Mouse (Mus musculus): ENCODE measurements at regions not wholly inside any gene's neighbourhood (a gene's known extent, or its start where the extent isn't known, plus 50 kb on each side); places are given as distances from the start of the nearest gene placed in this dataset.

GRCm38 (mm10) chr14:111212929-111213657, 458.1 kb upstream of the Slitrk6 start:
- no peaks in the 10 kb centered on the region; the same call in 1 of the 2 replicates for H3K4me1 ChIP-seq (ENCODE audit: control insufficient read depth, insufficient read depth, low read length)
- ATAC-seq, result no peak
- H3K9ac ChIP-seq (ENCODE audit: low read depth, low read length), result no peak overlapping the region
- no peaks in the 10 kb centered on the region for H3K27me3 ChIP-seq (ENCODE audit: control insufficient read depth, insufficient read depth, low read depth, low read length)
- H3K4me2 ChIP-seq (ENCODE audit: low read length), result no peak overlapping the region
- no peak overlapping the region for H3K27ac ChIP-seq (ENCODE audit: low read length)
- 79% methylated on average over 4 of the region's 4 CpGs for WGBS
- H3K4me3 ChIP-seq (ENCODE audit: low read depth, low read length), result no peak overlapping the region
- H3K9me3 ChIP-seq (replicated peaks; ENCODE audit: control insufficient read depth, low read length, poor library complexity, severe bottlenecking), result no peaks in the 10 kb centered on the region
- no peaks in the 10 kb centered on the region for H3K36me3 ChIP-seq (ENCODE audit: control insufficient read depth, insufficient read depth, low read length)

GRCm38 (mm10) chr14:111226926-111227325, 448.0 kb upstream of the Slitrk5 start:
- Histone ChIP-seq H3K9me3 (replicated peaks; ENCODE audit: control insufficient read depth, low read length, poor library complexity, severe bottlenecking) (no peaks in the 10 kb centered on the region), H3K27ac (ENCODE audit: low read length) (no peak overlapping the region), H3K36me3 (ENCODE audit: control insufficient read depth, insufficient read depth, low read length) (no peaks in the 10 kb centered on the region), H3K9ac (ENCODE audit: low read depth, low read length) (no peak overlapping the region), H3K4me3 (ENCODE audit: low read depth, low read length) (no peak overlapping the region), H3K4me1 (ENCODE audit: control insufficient read depth, insufficient read depth, low read length) (no peaks in the 10 kb centered on the region), H3K27me3 (ENCODE audit: control insufficient read depth, insufficient read depth, low read depth, low read length) (no peaks in the 10 kb centered on the region), H3K4me2 (ENCODE audit: low read length) (no peak overlapping the region)
- ATAC-seq, result no peak
- WGBS, result 82% methylated on average over 6 of the region's 6 CpGs

DNA sequence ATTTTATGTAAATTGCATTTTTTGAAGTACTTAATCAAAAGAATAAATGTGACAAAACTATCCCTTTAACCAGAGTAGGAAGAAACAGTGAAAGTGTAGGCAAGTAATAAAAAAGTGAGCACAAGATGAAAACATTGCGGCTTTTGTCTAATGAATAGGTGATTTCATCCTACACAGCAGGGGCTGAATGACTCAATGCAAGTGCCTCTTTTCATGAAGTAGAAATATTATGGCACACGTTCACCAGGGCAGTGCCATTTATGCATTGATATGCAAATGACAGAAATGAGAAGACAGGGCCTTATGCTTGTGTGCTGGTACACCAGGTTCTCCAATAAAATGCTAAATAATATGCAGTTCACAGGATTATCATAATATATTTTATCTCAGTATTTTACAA, 435.8 kb upstream of the Slitrk5 start:
- no peak overlapping the region for H3K4me3 ChIP-seq (ENCODE audit: low read depth, low read length)
- H3K36me3 ChIP-seq (ENCODE audit: control insufficient read depth, insufficient read depth, low read length), result no peaks in the 10 kb centered on the region
- no peak overlapping the region for H3K9ac ChIP-seq (ENCODE audit: low read depth, low read length)
- no peak overlapping the region for H3K27ac ChIP-seq (ENCODE audit: low read length)
- no peaks in the 10 kb centered on the region for H3K4me1 ChIP-seq (ENCODE audit: control insufficient read depth, insufficient read depth, low read length)
- H3K27me3 ChIP-seq (ENCODE audit: control insufficient read depth, insufficient read depth, low read depth, low read length), result no peaks in the 10 kb centered on the region
- H3K4me2 ChIP-seq (ENCODE audit: low read length), result no peak overlapping the region
- WGBS, result 43% methylated on average over 2 of the region's 2 CpGs
- ATAC-seq, result no peak
- peaks cover 2% of the 10 kb centered on the region; the same call in 1 of the 2 replicates for H3K9me3 ChIP-seq (replicated peaks; ENCODE audit: control insufficient read depth, low read length, poor library complexity, severe bottlenecking)

DNA sequence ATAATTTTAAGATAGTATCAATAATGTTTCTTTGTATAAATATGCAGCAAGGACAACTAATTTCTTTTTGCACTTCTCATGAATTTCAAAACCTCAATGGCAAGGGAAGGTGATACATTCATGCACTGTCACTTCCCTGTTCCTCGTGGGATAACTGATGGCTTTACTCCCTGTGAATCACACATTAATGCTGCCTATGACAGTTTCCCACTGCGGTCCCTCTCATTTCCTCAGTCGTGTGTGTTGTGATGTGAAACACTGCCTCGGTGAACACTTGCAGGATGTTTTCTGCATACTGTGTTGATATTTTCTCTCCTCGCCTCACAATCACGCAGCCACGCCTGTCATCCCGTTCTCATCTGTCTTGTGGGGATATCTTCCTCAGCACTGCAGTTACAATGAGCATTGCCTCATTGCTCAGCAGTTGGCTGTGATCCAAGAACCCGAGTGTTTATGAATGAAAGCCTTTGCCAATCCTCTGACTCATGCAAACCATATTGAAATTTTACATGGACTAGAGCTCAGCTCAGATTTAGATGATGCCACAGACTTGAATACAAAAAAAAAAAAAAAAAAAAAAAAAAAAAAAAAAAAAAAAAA, 425.4 kb upstream of the Slitrk5 start:
- H3K36me3 ChIP-seq (ENCODE audit: control insufficient read depth, insufficient read depth, low read length), result no peaks in the 10 kb centered on the region

GRCm38 (mm10) chr14:111253190-111253589, 421.7 kb upstream of the Slitrk5 start:
- ATAC-seq, result no peak
- 12% methylated on average over 3 of the region's 3 CpGs for WGBS

More for the DNA sequence above, 425.4 kb upstream of the Slitrk5 start:
- H3K4me2 ChIP-seq (ENCODE audit: low read length), result peak overlapping the region; percentile 46
- H3K27ac ChIP-seq (ENCODE audit: low read length), result no peak overlapping the region
- H3K27me3 ChIP-seq (ENCODE audit: control insufficient read depth, insufficient read depth, low read depth, low read length), result no peaks in the 10 kb centered on the region
- no peaks in the 10 kb centered on the region for H3K4me1 ChIP-seq (ENCODE audit: control insufficient read depth, insufficient read depth, low read length)
- WGBS, result 33% methylated on average over 9 of the region's 9 CpGs
- peak overlapping the region; percentile 13 for H3K4me3 ChIP-seq (ENCODE audit: low read depth, low read length)
- no peak overlapping the region for H3K9ac ChIP-seq (ENCODE audit: low read depth, low read length)
- H3K9me3 ChIP-seq (replicated peaks; ENCODE audit: control insufficient read depth, low read length, poor library complexity, severe bottlenecking), result no peaks in the 10 kb centered on the region
- peak; percentile 94 for ATAC-seq

GRCm38 (mm10) chr14:111261696-111262095, 413.2 kb upstream of the Slitrk5 start:
- H3K4me3 ChIP-seq (ENCODE audit: low read depth, low read length), result no peak overlapping the region
- no peaks in the 10 kb centered on the region for H3K27me3 ChIP-seq (ENCODE audit: control insufficient read depth, insufficient read depth, low read depth, low read length)
- H3K4me1 ChIP-seq (ENCODE audit: control insufficient read depth, insufficient read depth, low read length), result no peaks in the 10 kb centered on the region
- ATAC-seq, result no peak
- H3K27ac ChIP-seq (ENCODE audit: low read length), result no peak overlapping the region
- H3K36me3 ChIP-seq (ENCODE audit: control insufficient read depth, insufficient read depth, low read length), result no peaks in the 10 kb centered on the region
- H3K9ac ChIP-seq (ENCODE audit: low read depth, low read length), result no peak overlapping the region
- H3K9me3 ChIP-seq (replicated peaks; ENCODE audit: control insufficient read depth, low read length, poor library complexity, severe bottlenecking), result no peaks in the 10 kb centered on the region
- no peak overlapping the region for H3K4me2 ChIP-seq (ENCODE audit: low read length)

More at GRCm38 (mm10) chr14:111253190-111253589, 421.7 kb upstream of the Slitrk5 start:
- no peaks in the 10 kb centered on the region for H3K4me1 ChIP-seq (ENCODE audit: control insufficient read depth, insufficient read depth, low read length)
- H3K4me3 ChIP-seq (ENCODE audit: low read depth, low read length), result no peak overlapping the region
- H3K9ac ChIP-seq (ENCODE audit: low read depth, low read length), result no peak overlapping the region
- no peaks in the 10 kb centered on the region for H3K27me3 ChIP-seq (ENCODE audit: control insufficient read depth, insufficient read depth, low read depth, low read length)
- H3K9me3 ChIP-seq (replicated peaks; ENCODE audit: control insufficient read depth, low read length, poor library complexity, severe bottlenecking), result no peaks in the 10 kb centered on the region
- H3K27ac ChIP-seq (ENCODE audit: low read length), result no peak overlapping the region
- no peak overlapping the region for H3K4me2 ChIP-seq (ENCODE audit: low read length)
- H3K36me3 ChIP-seq (ENCODE audit: control insufficient read depth, insufficient read depth, low read length), result no peaks in the 10 kb centered on the region

GRCm38 (mm10) chr14:111270239-111270638, 404.7 kb upstream of the Slitrk5 start:
- Histone ChIP-seq H3K4me2 (ENCODE audit: low read length) (no peak overlapping the region), H3K9ac (ENCODE audit: low read depth, low read length) (no peak overlapping the region), H3K9me3 (replicated peaks; ENCODE audit: control insufficient read depth, low read length, poor library complexity, severe bottlenecking) (no peaks in the 10 kb centered on the region), H3K27ac (ENCODE audit: low read length) (no peak overlapping the region), H3K4me3 (ENCODE audit: low read depth, low read length) (no peak overlapping the region), H3K36me3 (ENCODE audit: control insufficient read depth, insufficient read depth, low read length) (no peaks in the 10 kb centered on the region), H3K27me3 (ENCODE audit: control insufficient read depth, insufficient read depth, low read depth, low read length) (no peaks in the 10 kb centered on the region), H3K4me1 (ENCODE audit: control insufficient read depth, insufficient read depth, low read length) (no peaks in the 10 kb centered on the region)
- ATAC-seq, result no peak
- WGBS, result 71% methylated on average over 4 of the region's 4 CpGs

DNA sequence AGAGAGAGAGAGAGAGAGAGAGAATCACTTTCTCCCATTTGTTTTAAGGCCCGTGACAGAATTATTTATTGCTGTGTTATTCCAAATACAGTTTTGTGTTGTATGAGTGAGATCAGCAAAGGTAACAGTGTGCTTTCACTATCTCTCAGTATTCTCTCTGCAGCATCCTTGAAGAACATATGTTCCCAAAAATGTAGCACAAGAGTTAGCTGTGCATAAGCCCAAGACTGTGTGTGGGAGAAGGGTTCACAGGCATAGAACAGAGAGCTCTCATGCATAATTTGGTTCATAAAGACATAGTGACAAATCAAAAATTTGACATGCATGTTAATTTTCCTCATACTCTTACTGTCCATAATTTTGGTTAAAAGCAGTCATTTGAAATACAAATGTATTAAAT, 393.5 kb upstream of the Slitrk5 start:
- Histone ChIP-seq H3K9ac (ENCODE audit: low read depth, low read length) (no peak overlapping the region), H3K27me3 (ENCODE audit: control insufficient read depth, insufficient read depth, low read depth, low read length) (no peaks in the 10 kb centered on the region), H3K4me2 (ENCODE audit: low read length) (no peak overlapping the region), H3K4me3 (ENCODE audit: low read depth, low read length) (no peak overlapping the region), H3K4me1 (ENCODE audit: control insufficient read depth, insufficient read depth, low read length) (no peaks in the 10 kb centered on the region), H3K36me3 (ENCODE audit: control insufficient read depth, insufficient read depth, low read length) (no peaks in the 10 kb centered on the region), H3K9me3 (replicated peaks; ENCODE audit: control insufficient read depth, low read length, poor library complexity, severe bottlenecking) (no peaks in the 10 kb centered on the region), H3K27ac (ENCODE audit: low read length) (no peak overlapping the region)
- ATAC-seq, result no peak
- 90% methylated on average over 1 of the region's 1 CpGs for WGBS

DNA sequence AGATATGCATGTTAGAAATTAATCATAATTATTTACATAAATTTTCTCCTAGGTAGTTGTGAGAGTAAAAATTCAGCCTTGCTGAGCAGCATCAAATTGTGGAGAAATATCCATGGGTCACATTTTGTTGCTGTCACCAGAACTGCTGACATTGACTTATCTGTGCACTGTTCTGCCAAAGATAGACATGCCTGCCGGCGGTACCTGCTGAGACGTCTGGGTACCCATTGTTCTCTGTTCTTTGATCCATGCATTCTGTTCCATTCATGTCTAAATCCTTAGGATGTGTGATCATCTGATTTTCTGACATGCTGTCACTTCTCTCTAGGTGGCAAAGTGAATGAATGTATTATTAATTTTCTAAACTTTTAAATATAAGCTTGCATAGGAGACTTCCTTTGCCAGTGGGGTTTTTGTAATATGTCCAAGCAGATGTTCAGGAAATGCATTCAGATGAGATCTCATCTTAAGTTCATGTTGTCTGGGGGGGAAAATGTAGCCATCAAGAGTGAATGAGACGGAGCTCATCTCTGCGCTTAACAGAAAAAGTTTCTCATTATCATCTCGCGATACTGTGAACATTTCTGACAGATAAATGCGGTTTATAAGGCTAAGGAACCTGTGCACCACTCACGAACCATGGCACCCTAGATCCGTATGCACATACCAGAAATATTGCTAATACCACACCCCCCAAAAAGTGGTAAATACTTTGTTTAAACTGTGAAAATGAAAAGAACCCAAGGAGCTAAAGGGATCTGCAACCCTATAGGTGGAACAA, 391.0 kb upstream of the Slitrk5 start:
- H3K36me3 ChIP-seq (ENCODE audit: control insufficient read depth, insufficient read depth, low read length), result no peaks in the 10 kb centered on the region
- no peak overlapping the region for H3K27ac ChIP-seq (ENCODE audit: low read length)
- WGBS, result 56% methylated on average over 10 of the region's 10 CpGs
- H3K27me3 ChIP-seq (ENCODE audit: control insufficient read depth, insufficient read depth, low read depth, low read length), result no peaks in the 10 kb centered on the region
- H3K4me1 ChIP-seq (ENCODE audit: control insufficient read depth, insufficient read depth, low read length), result no peaks in the 10 kb centered on the region
- H3K4me3 ChIP-seq (ENCODE audit: low read depth, low read length), result no peak overlapping the region
- H3K9me3 ChIP-seq (replicated peaks; ENCODE audit: control insufficient read depth, low read length, poor library complexity, severe bottlenecking), result no peaks in the 10 kb centered on the region
- no peak overlapping the region for H3K4me2 ChIP-seq (ENCODE audit: low read length)
- ATAC-seq, result peak; percentile 88
- H3K9ac ChIP-seq (ENCODE audit: low read depth, low read length), result no peak overlapping the region
